Mouse (Mus musculus) CH12.LX (cell line): ENCODE results near the gene Hdac4. TPM values are rescaled to one million over a fixed set of nuclear protein-coding genes. Genes with fewer than 3 reads are reported as not detected.
A peak's percentile ranks its signal among the peaks of the same experiment; 100 is the strongest.

Experiments used
- DNase-seq: peaks from one replicate; pipeline ENCODE4 v3.0.0-alpha.2; 2013; ENCODE audit errors: extremely low read depth
- H3K27ac ChIP-seq: 2 replicates; pipeline ENCODE4 v1.5.1; 2012; ENCODE audit warnings: low read depth, mild to moderate bottlenecking, control low read depth, moderate library complexity; ENCODE audit not compliant: insufficient read depth
- H3K27me3 ChIP-seq: replicated peaks from 2 replicates; pipeline ENCODE3; 2012; ENCODE audit warnings: inconsistent platforms
- H3K36me3 ChIP-seq, 2 experiments: replicated peaks in 1 of 2; 2 replicates each; pipeline versions ENCODE3 to v1.6.1; 2012; ENCODE audit warnings: inconsistent platforms in 1 of 2, low read length in 1 of 2, mild to moderate bottlenecking in 1 of 2, mixed read lengths in 1 of 2, moderate library complexity in 1 of 2; ENCODE audit not compliant: control insufficient read depth in 1 of 2, insufficient read depth in 1 of 2
- H3K4me1 ChIP-seq, 2 experiments: 2 replicates each; pipeline ENCODE4 v1.6.1; 2012; ENCODE audit warnings: inconsistent platforms in 1 of 2, moderate library complexity in 1 of 2; ENCODE audit not compliant: insufficient read depth in 2 of 2, control insufficient read depth in 1 of 2
- H3K4me2 ChIP-seq: 2 replicates; pipeline ENCODE4 v1.6.1; 2012; ENCODE audit warnings: low read depth, mild to moderate bottlenecking, control low read depth; ENCODE audit not compliant: poor library complexity, insufficient read depth, severe bottlenecking
- H3K4me3 ChIP-seq, 3 experiments: fragments of 150-350 bp in 1 of 3; sonication (generic) in 1 of 3; replicated peaks in 1 of 3; 2 replicates each; pipeline versions ENCODE3 to v1.5.1; 2011 to 2012; ENCODE audit warnings: low read depth in 2 of 3, low read length in 2 of 3, mild to moderate bottlenecking in 2 of 3, moderate library complexity in 2 of 3, control low read depth in 1 of 3, improper control_type of control experiment in 1 of 3, inconsistent platforms in 1 of 3, mixed read lengths in 1 of 3; ENCODE audit not compliant: poor library complexity in 1 of 3
- H3K79me2 ChIP-seq: replicated peaks from 2 replicates; pipeline ENCODE4 v1.6.1; 2012; ENCODE audit warnings: mild to moderate bottlenecking, moderate library complexity; ENCODE audit not compliant: control insufficient read depth, poor library complexity, insufficient read depth, severe bottlenecking; ENCODE audit errors: extremely low read depth
- H3K9ac ChIP-seq: 2 replicates; pipeline ENCODE4 v1.6.1; 2012; ENCODE audit warnings: low read depth, mild to moderate bottlenecking, control low read depth, moderate library complexity; ENCODE audit not compliant: insufficient read depth
- H3K9me3 ChIP-seq: replicated peaks from 2 replicates; pipeline ENCODE3; 2012; ENCODE audit warnings: low read length, inconsistent platforms, mixed read lengths
- CHD1 ChIP-seq: IDR thresholded peaks from 2 replicates; pipeline ENCODE4 v1.6.1; 2012; ENCODE audit warnings: low read depth, low read length, improper control_type of control experiment, inconsistent platforms
- CHD2 ChIP-seq: IDR thresholded peaks from 2 replicates; pipeline ENCODE4 v1.6.1; 2011; ENCODE audit warnings: low read length, improper control_type of control experiment
- ELF1 ChIP-seq: IDR thresholded peaks from 2 replicates; pipeline ENCODE4 v1.6.1; 2014; ENCODE audit warnings: low read depth, mild to moderate bottlenecking, inconsistent platforms, low read length, improper control_type of control experiment
- ETS1 ChIP-seq: conservative IDR thresholded peaks from 2 replicates; pipeline ENCODE4 v1.6.1; 2012; ENCODE audit warnings: low read depth, mild to moderate bottlenecking, inconsistent platforms, low read length, improper control_type of control experiment, moderate library complexity
- GABPA ChIP-seq: IDR thresholded peaks from 2 replicates; pipeline ENCODE4 v1.6.1; 2012; ENCODE audit warnings: low read depth, low read length, improper control_type of control experiment, inconsistent platforms; ENCODE audit not compliant: insufficient replicate concordance
- HCFC1 ChIP-seq: IDR thresholded peaks from 2 replicates; pipeline ENCODE4 v1.6.1; 2012; ENCODE audit warnings: low read depth, mild to moderate bottlenecking, inconsistent platforms, low read length, improper control_type of control experiment
- JUND ChIP-seq: conservative IDR thresholded peaks from 2 replicates; pipeline ENCODE4 v1.6.1; 2011; ENCODE audit warnings: low read depth, low read length, improper control_type of control experiment
- MEF2A ChIP-seq: IDR thresholded peaks from 2 replicates; pipeline ENCODE4 v1.6.1; 2014; ENCODE audit warnings: low read depth, mild to moderate bottlenecking, inconsistent platforms, low read length, improper control_type of control experiment, borderline replicate concordance
- MXI1 ChIP-seq: IDR thresholded peaks from 2 replicates; pipeline ENCODE4 v1.6.1; 2011; ENCODE audit warnings: mild to moderate bottlenecking, low read depth, low read length, improper control_type of control experiment
- MYC ChIP-seq: IDR thresholded peaks from 2 replicates; pipeline ENCODE4 v1.6.1; 2011; ENCODE audit warnings: low read depth, mild to moderate bottlenecking, improper control_type of control experiment, low read length
- NRF1 ChIP-seq: IDR thresholded peaks from 2 replicates; pipeline ENCODE4 v1.6.1; 2014; ENCODE audit warnings: low read depth, mild to moderate bottlenecking, inconsistent platforms, low read length, improper control_type of control experiment, moderate library complexity
- PAX5 ChIP-seq: IDR thresholded peaks from 2 replicates; pipeline ENCODE4 v1.6.1; 2012; ENCODE audit warnings: low read length, inconsistent platforms, mixed read lengths
- RAD21 ChIP-seq: IDR thresholded peaks from 2 replicates; pipeline ENCODE4 v1.6.1; 2011; ENCODE audit warnings: low read depth, mild to moderate bottlenecking, low read length, improper control_type of control experiment, moderate library complexity
- RCOR1 ChIP-seq: conservative IDR thresholded peaks from 2 replicates; pipeline ENCODE4 v1.6.1; 2012; ENCODE audit warnings: low read depth, mild to moderate bottlenecking, inconsistent platforms, low read length, improper control_type of control experiment
- SIN3A ChIP-seq: IDR thresholded peaks from 2 replicates; pipeline ENCODE4 v1.6.1; 2012; ENCODE audit warnings: low read length, improper control_type of control experiment, inconsistent platforms
- SMC3 ChIP-seq: IDR thresholded peaks from 2 replicates; pipeline ENCODE4 v1.6.1; 2011; ENCODE audit warnings: low read depth, low read length, improper control_type of control experiment
- TBP ChIP-seq: conservative IDR thresholded peaks from 2 replicates; pipeline ENCODE4 v1.6.1; 2011; ENCODE audit warnings: low read depth, low read length, improper control_type of control experiment
- TCF12 ChIP-seq: IDR thresholded peaks from 2 replicates; pipeline ENCODE4 v1.6.1; 2014; ENCODE audit warnings: low read depth, mild to moderate bottlenecking, inconsistent platforms, low read length, improper control_type of control experiment
- USF2 ChIP-seq: conservative IDR thresholded peaks from 2 replicates; pipeline ENCODE4 v1.6.1; 2011; ENCODE audit warnings: low read depth, low read length, improper control_type of control experiment
- ZKSCAN1 ChIP-seq: IDR thresholded peaks from 2 replicates; pipeline ENCODE4 v1.6.1; 2012; ENCODE audit warnings: low read depth, inconsistent platforms, low read length, improper control_type of control experiment, borderline replicate concordance
- dilution Hi-C: fragments of 300-500 bp; cut with MboI; formaldehyde crosslinking; loops from 2 replicates; pipeline ENCODE4 v1.14.3; 2020; ENCODE audit warnings: low sequenced_read_pairs; ENCODE audit not compliant: extremely low pct_unique_long_range_greater_than_20kb, extremely low pct_ligation_motif_present
- in situ Hi-C: fragments of 300-500 bp; cut with MboI; formaldehyde crosslinking; loops from 3 replicates; pipeline ENCODE4 v1.14.3; 2019; ENCODE audit warnings: low sequenced_read_pairs, low pct_ligation_motif_present, low pct_unique_long_range_greater_than_20kb, mixed read lengths
- polyA plus RNA-seq: library from polyadenylated mRNA; unstranded; fragments of >175 nt; gene quantifications from 2 replicates; pipeline ENCODE4 v1.2.1, GENCODE M21; 2012; ENCODE audit warnings: low read depth; ENCODE audit not compliant: insufficient read length
- total RNA-seq, 2 experiments: library from RNA; depleted of rRNA; stranded (reverse); fragments of 300-350 nt in 1 of 2; fragments of >200 nt in 1 of 2; gene quantifications; 2 replicates each; pipeline ENCODE4 v1.2.3; 2012 to 2014

Hdac4 gene
- total and polyA plus RNA-seq, 3 experiments, result 2.4 to 6.3 (median 4.3) TPM

GRCm38 (mm10) chr1:92184600-92184999, 10.9 kb downstream of the Hdac4 start:
- dilution Hi-C loops, result no loop called here
- in situ Hi-C loops, result no loop called here

GRCm38 (mm10) chr1:92183101-92183790, 12.3 kb downstream of the Hdac4 start:
- Histone ChIP-seq H3K9me3 (no peaks in the 10 kb centered on the region), H3K4me2 (no peak overlapping the region), H3K27me3 (peaks cover 17% of the 10 kb centered on the region), H3K4me1 (peaks cover 7 to 24% of the 10 kb centered on the region in 2 experiments), H3K9ac (peak overlapping the region; percentile 57), H3K27ac (peak overlapping the region; percentile 88), H3K79me2 (no peaks in the 10 kb centered on the region; the same call in 1 of the 2 replicates), H3K36me3 (no peaks in the 10 kb centered on the region), H3K4me3 (no peak overlapping the region)
- DNase-seq, result peak; percentile 4
- TF ChIP-seq ELF1 (peak; percentile 38; the same call in 1 of the 2 replicates), ETS1 (no peak)
- in situ Hi-C loops (no loop called here), dilution Hi-C loops (no loop called here)

More at GRCm38 (mm10) chr1:92184600-92184999, 10.9 kb downstream of the Hdac4 start:
- no peaks in the 10 kb centered on the region for H3K9me3 ChIP-seq
- TF ChIP-seq SIN3A (no peak), MXI1 (no peak), CHD2 (no peak), NRF1 (no peak), ZKSCAN1 (no peak), JUND (no peak), RAD21 (no peak), TCF12 (no peak), USF2 (no peak), GABPA (no peak), HCFC1 (no peak), MYC (no peak), ELF1 (no peak), TBP (no peak), RCOR1 (no peak), SMC3 (no peak), CHD1 (no peak), MEF2A (no peak), PAX5 (no peak)
- TF ChIP-seq, all 38 proteins: peak for 0
- DNase-seq, result no peak
- no peak overlapping the region for H3K4me2 ChIP-seq
- no peaks in the 10 kb centered on the region for H3K79me2 ChIP-seq
- H3K4me3 ChIP-seq, result no peak overlapping the region
- H3K9ac ChIP-seq, result no peak overlapping the region
- H3K36me3 ChIP-seq, result no peaks in the 10 kb centered on the region
- H3K4me1 ChIP-seq, result peaks cover 7 to 15% of the 10 kb centered on the region in 2 experiments
- peaks cover 19% of the 10 kb centered on the region for H3K27me3 ChIP-seq
- H3K27ac ChIP-seq, result no peak overlapping the region
